Mouse (Mus musculus) megakaryocyte, embryonic 14.5 days (primary cell): Measurements from ENCODE around the gene Dgat2.

Experiments used
- FLI1 ChIP-seq: IDR thresholded peaks from 2 replicates; pipeline ENCODE4 v1.6.1; 2012; ENCODE audit warnings: low read length, inconsistent platforms, mixed read lengths
- GATA1 ChIP-seq: IDR thresholded peaks from 3 replicates; pipeline ENCODE4 v1.6.1; 2012; ENCODE audit warnings: mixed read lengths, low read length, inconsistent platforms, borderline replicate concordance

GRCm38 (mm10) chr7:99175666-99176065, 6.9 kb downstream of the Dgat2 start:
- TF ChIP-seq GATA1 (no peak), FLI1 (no peak)
